ENCODE assay signal across 21 mouse cellular contexts in genomic region chr8:88449534-88449933, GRCm38 (mm10).
A peak's percentile ranks its signal among the peaks of the same experiment; 100 is the strongest.
DNase-seq lines count a peak whose midpoint lies in the region; TF ChIP-seq lines count a peak whose summit lies in the region.
"Had no signal": no experiment of that assay in that cellular context is flagged by ENCODE, and none has a peak within 500 bp of the region (broad histone marks: within the 10 kb centered on the region; RNA-seq: fewer than 3 reads in every experiment).

No protein-coding gene starts in this region.

- no peaks in the 10 kb centered on the region for H3K27me3 ChIP-seq in cerebellum, adult 2 months (ENCODE audit: control insufficient read depth, insufficient read depth, low read length)
- H3K27me3 ChIP-seq in limb, embryonic 10.5 days (ENCODE audit: low read depth, poor library complexity, severe bottlenecking) = peaks cover 71% of the 10 kb centered on the region

- H3K36me3 ChIP-seq in limb, embryonic 10.5 days = no peaks in the 10 kb centered on the region
- H3K36me3 ChIP-seq: embryonic facial prominence, embryonic 10.5 days; heart, embryonic 12.5 days; hindbrain, embryonic 12.5 days; intestine, embryonic 15.5 days; limb, embryonic 12.5 days; midbrain, embryonic 12.5 days had no signal

- TF ChIP-seq CTCF in cerebellum, adult 2 months (IDR thresholded peaks at IDR 0.05; ENCODE audit: borderline replicate concordance, insufficient read depth, low read depth, low read length) = no peak
- TF ChIP-seq CTCF in brain, embryonic 14.5 days (IDR thresholded peaks at IDR 0.05; ENCODE audit: borderline replicate concordance, extremely low read depth, insufficient read depth, insufficient read length) = no peak

- peaks cover 20% of the 10 kb centered on the region for H3K4me1 ChIP-seq in cerebellum, adult 2 months (ENCODE audit: control insufficient read depth, insufficient read depth, low read length)
- H3K4me1 ChIP-seq in limb, embryonic 10.5 days = peaks cover 56% of the 10 kb centered on the region

- DNase-seq in cerebellum, adult 9-11 months = peak; percentile 19
- no peak for DNase-seq in cerebellum, adult 2 months
- DNase-seq in left cerebral cortex, postnatal 4 days = peak; percentile 48
- DNase-seq in left cerebral cortex, postnatal 14 days (ENCODE audit: low spot score in 2 of 2) = no peak
- peak; percentile 39 for DNase-seq in brain, embryonic 14.5 days (ENCODE audit: low read depth)
- no peak for DNase-seq in limb, embryonic 10.5 days (ENCODE audit: low spot score)
- DNase-seq in spleen, postnatal 36 days (ENCODE audit: low spot score in 2 of 2) = no peak
- DNase-seq: forebrain, postnatal 0 days; gastrocnemius, postnatal 14 days; heart, adult 18-20 months; heart, postnatal 10 days; kidney, adult 8-10 months; kidney, postnatal 10 days; liver, postnatal 0 days; lung, postnatal 14 days had no signal

- WGBS in cerebellum, adult 2 months = 86% methylated on average over 5 of the region's 5 CpGs
- 83% methylated on average over 5 of the region's 5 CpGs for WGBS in limb, embryonic 10.5 days

- H3K9me3 ChIP-seq in limb, embryonic 10.5 days (replicated peaks) = no peaks in the 10 kb centered on the region
- H3K9me3 ChIP-seq: embryonic facial prominence, embryonic 10.5 days; heart, embryonic 12.5 days; hindbrain, embryonic 12.5 days; intestine, embryonic 15.5 days; limb, embryonic 12.5 days; midbrain, embryonic 12.5 days had no signal

- no peak for TF ChIP-seq POLR2A in cerebellum, adult 2 months (IDR thresholded peaks at IDR 0.05; ENCODE audit: borderline replicate concordance, insufficient read depth, low read length)
- no peak for TF ChIP-seq POLR2A in brain, embryonic 14.5 days (IDR thresholded peaks at IDR 0.05; ENCODE audit: borderline replicate concordance, extremely low read depth, insufficient read depth, insufficient read length, poor library complexity, severe bottlenecking)

- intact Hi-C loops in left cerebral cortex, postnatal 4 days (cut with DNase I) = no loop called here
- intact Hi-C loops in left cerebral cortex, postnatal 14 days (cut with DNase I) = no loop called here

- H3K4me3 ChIP-seq in cerebellum, adult 2 months (replicated peaks; ENCODE audit: insufficient read depth, low read depth, low read length) = no peak overlapping the region
- H3K4me3 ChIP-seq in limb, embryonic 10.5 days = no peak overlapping the region
- H3K4me3 ChIP-seq: embryonic facial prominence, embryonic 10.5 days; heart, embryonic 12.5 days; hindbrain, embryonic 12.5 days; intestine, embryonic 15.5 days; limb, embryonic 12.5 days; midbrain, embryonic 12.5 days had no signal

- H3K27ac ChIP-seq in cerebellum, adult 2 months (ENCODE audit: insufficient read depth, low read length) = no peak overlapping the region
- peak overlapping the region; percentile 34; the same call in 1 of the 2 replicates for H3K27ac ChIP-seq in limb, embryonic 10.5 days
- H3K27ac ChIP-seq: embryonic facial prominence, embryonic 10.5 days; hindbrain, embryonic 12.5 days; intestine, embryonic 15.5 days; limb, embryonic 12.5 days; midbrain, embryonic 12.5 days had no signal

Comparison
In these comparisons a context has a peak if more than half of its experiments do, and no peak if none do; other contexts are left out.
1. DNase-seq: peak in cerebellum, adult 9-11 months (single experiment), left cerebral cortex, postnatal 4 days (single experiment) and brain, embryonic 14.5 days (single experiment); none in cerebellum, adult 2 months (0 of 2), left cerebral cortex, postnatal 14 days (0 of 2), limb, embryonic 10.5 days (single experiment) and spleen, postnatal 36 days (0 of 2).